Mouse (Mus musculus) small intestine, adult 2 months (tissue): ENCODE measurements at regions not wholly inside any gene's neighbourhood (a gene's known extent, or its start where the extent isn't known, plus 50 kb on each side); places are given as distances from the start of the nearest gene placed in this dataset.

Source experiments
- CTCF ChIP-seq: fragments of 200-500 bp; IDR thresholded peaks from 2 replicates; pipeline ENCODE4 v1.5.1; 2012; ENCODE audit warnings: low read depth, mild to moderate bottlenecking, control low read depth, inconsistent platforms, low read length, moderate library complexity, mixed read lengths; ENCODE audit not compliant: insufficient replicate concordance, insufficient read length; ENCODE audit errors: extremely low read depth
- POLR2A ChIP-seq: fragments of 200-500 bp; IDR thresholded peaks from 2 replicates; pipeline ENCODE4 v1.6.1; 2012; ENCODE audit warnings: low read depth, mild to moderate bottlenecking, control low read depth, inconsistent platforms, low read length, moderate library complexity

DNA sequence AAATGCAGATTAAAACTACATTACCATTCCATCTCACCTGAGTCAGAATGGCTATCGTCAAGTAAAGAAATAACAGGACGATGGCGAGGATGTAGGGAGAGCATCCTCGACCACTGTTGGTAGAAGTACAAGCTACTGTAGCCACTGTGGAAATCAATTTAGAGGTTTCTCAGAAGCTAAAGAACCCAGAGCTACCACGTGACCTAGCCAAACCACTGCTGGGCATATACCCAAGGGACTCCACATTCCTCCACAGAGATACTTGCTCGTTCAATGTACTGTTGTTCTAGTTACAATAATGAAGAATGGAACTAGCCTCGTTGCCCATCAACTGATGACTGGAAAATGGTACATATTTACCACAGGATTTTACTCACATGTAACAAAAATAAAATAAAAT, 94.4 kb downstream of the Srek1 start:
- TF ChIP-seq CTCF (no peak), POLR2A (no peak)
